Mouse (Mus musculus): ENCODE data around the gene Plpp3. TPM values are rescaled to one million over a fixed set of nuclear protein-coding genes. Genes with fewer than 3 reads are reported as not detected.

The Plpp3 gene
- polyA plus RNA-seq, 1 experiment from 2014 or later = 62.4 TPM

DNA sequence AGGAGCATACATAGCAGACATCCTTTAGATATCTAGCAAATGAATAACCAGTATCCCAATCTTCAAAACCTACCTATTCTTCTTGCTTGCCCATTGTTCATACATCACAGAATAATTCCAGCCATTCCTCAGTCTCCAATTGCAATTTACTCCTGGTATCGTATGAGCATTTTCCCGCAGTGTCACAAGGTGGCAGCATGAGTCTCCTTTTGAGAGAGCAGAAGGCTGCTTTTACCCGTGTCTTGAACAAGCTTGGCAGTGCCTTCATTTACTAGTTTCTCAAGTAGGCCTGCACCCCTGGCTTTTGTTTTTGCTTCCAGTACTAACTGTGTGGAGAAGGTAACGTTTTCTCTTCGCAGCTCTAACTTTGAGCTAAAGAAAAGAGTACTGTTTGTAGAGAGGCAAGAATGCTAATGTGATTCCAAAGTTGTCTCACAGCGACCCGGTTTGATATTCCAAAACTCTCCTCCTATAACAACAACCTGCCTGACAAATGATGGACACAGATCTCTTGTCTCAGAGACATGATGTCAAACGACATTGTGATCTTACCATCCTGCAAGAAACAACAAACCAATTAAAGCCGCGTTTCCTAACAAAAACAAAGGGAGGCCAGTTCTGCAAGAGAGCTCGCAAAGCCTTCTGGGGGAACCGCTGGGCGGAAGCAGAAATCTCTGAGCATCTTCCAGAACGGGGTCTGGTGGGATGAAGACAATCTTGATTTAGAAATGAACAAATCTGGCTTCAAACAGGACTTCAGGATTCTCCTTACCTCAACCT, 5.0 kb upstream of the Plpp3 start:
- H3K9ac ChIP-seq (replicated peaks; ENCODE audit: low read length) = no peak overlapping the region
- 41% methylated on average over 14 of the region's 14 CpGs for WGBS
- H3K36me3 ChIP-seq (ENCODE audit: control insufficient read depth, insufficient read depth, low read length) = no peaks in the 10 kb centered on the region
- H3K4me2 ChIP-seq (ENCODE audit: low read length) = no peak overlapping the region
- H3K9me3 ChIP-seq (ENCODE audit: control insufficient read depth, low read length) = no peaks in the 10 kb centered on the region
- DNase-seq (peak; percentile 93), ATAC-seq (ENCODE audit: low FRiP score, low TSS enrichment) (no peak; the same call in 1 of the 2 replicates)
- H3K27ac ChIP-seq (replicated peaks; ENCODE audit: low read depth, low read length) = no peak overlapping the region
- H3K4me1 ChIP-seq (ENCODE audit: control insufficient read depth, insufficient read depth, low read length) = no peaks in the 10 kb centered on the region
- H3K4me3 ChIP-seq (replicated peaks; ENCODE audit: low read depth, low read length) = no peak overlapping the region
- H3K27me3 ChIP-seq (ENCODE audit: control insufficient read depth, insufficient read depth, low read length) = no peaks in the 10 kb centered on the region

DNA sequence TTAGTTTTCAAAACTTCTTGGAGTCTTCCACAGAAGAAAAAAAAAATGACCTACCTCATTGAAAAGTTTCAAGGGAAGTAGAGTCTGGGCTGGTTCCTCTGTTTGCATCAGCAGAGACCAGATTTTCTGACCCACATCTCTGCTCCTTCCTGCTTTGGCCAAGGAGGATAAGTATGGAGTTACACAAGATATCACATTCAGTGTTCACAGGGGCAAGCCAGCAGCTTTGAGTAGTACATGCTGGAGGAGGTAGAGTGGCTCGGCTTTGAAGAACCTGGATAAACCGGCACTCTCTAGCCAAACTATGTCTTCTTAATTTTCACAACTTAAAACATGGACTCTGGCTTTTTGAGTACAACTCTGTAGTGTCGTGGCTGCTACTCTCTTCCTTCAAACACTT, 3.9 kb upstream of the Plpp3 start:
- Histone ChIP-seq H3K36me3 (ENCODE audit: control insufficient read depth, insufficient read depth, low read length) (no peaks in the 10 kb centered on the region), H3K4me2 (ENCODE audit: low read length) (no peak overlapping the region), H3K9ac (replicated peaks; ENCODE audit: low read length) (no peak overlapping the region), H3K27me3 (ENCODE audit: control insufficient read depth, insufficient read depth, low read length) (no peaks in the 10 kb centered on the region), H3K4me1 (ENCODE audit: control insufficient read depth, insufficient read depth, low read length) (no peaks in the 10 kb centered on the region), H3K27ac (replicated peaks; ENCODE audit: low read depth, low read length) (no peak overlapping the region), H3K9me3 (ENCODE audit: control insufficient read depth, low read length) (no peaks in the 10 kb centered on the region), H3K4me3 (replicated peaks; ENCODE audit: low read depth, low read length) (no peak overlapping the region)
- DNase-seq (no peak), ATAC-seq (ENCODE audit: low FRiP score, low TSS enrichment) (no peak)
- WGBS = 89% methylated on average over 3 of the region's 3 CpGs

DNA sequence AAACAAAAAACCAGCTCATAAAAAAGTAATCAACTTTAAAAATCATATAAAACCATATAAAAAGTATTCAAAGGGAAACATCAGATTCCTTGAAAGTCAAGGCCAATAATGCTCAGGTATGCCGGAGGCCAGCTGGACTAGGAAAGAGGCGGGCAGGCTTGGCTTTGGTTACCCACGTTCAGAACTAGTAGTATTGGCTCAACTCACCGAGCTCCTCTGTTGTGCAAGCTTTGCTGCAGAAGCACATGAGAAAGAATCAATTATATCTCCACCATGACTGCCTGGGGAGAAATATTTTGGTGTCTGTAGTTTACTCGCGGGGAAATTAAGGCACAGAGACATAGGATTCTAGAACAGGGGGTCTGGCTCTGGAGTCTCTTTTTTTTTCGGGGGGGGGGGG, 866 bp upstream of the Plpp3 start:
- Histone ChIP-seq H3K9me3 (ENCODE audit: control insufficient read depth, low read length) (no peaks in the 10 kb centered on the region), H3K4me2 (ENCODE audit: low read length) (no peak overlapping the region), H3K27me3 (ENCODE audit: control insufficient read depth, insufficient read depth, low read length) (no peaks in the 10 kb centered on the region), H3K27ac (replicated peaks; ENCODE audit: low read depth, low read length) (no peak overlapping the region), H3K36me3 (ENCODE audit: control insufficient read depth, insufficient read depth, low read length) (no peaks in the 10 kb centered on the region), H3K4me3 (replicated peaks; ENCODE audit: low read depth, low read length) (no peak overlapping the region), H3K4me1 (ENCODE audit: control insufficient read depth, insufficient read depth, low read length) (peaks cover 12% of the 10 kb centered on the region; the same call in 1 of the 2 replicates), H3K9ac (replicated peaks; ENCODE audit: low read length) (no peak overlapping the region)
- no peak for ATAC-seq (ENCODE audit: low FRiP score, low TSS enrichment)
- 79% methylated on average over 7 of the region's 7 CpGs for WGBS
- DNase-seq = no peak

DNA sequence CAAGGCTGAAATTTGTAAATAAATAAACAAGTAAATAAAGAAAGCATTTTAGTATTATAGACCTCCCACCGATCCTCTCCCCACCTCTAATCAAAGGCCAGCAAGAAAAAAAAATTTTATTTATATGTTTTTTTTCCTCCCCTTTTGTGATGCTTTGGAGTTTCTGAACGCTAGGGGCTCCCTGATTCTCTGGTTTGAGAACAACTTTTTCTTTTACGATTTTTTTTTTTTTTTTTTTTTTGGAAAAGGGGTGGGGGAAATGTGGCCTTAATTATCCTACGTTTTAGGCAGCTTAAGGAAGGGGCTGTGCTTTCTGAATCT, 232 bp upstream of the Plpp3 start:
- Histone ChIP-seq H3K9ac (replicated peaks; ENCODE audit: low read length) (peak overlapping the region; percentile 83), H3K4me1 (ENCODE audit: control insufficient read depth, insufficient read depth, low read length) (peaks cover 16% of the 10 kb centered on the region; the same call in 1 of the 2 replicates), H3K27ac (replicated peaks; ENCODE audit: low read depth, low read length) (peak overlapping the region; percentile 83), H3K9me3 (ENCODE audit: control insufficient read depth, low read length) (no peaks in the 10 kb centered on the region), H3K36me3 (ENCODE audit: control insufficient read depth, insufficient read depth, low read length) (no peaks in the 10 kb centered on the region), H3K4me2 (ENCODE audit: low read length) (peak overlapping the region; percentile 81), H3K27me3 (ENCODE audit: control insufficient read depth, insufficient read depth, low read length) (no peaks in the 10 kb centered on the region), H3K4me3 (replicated peaks; ENCODE audit: low read depth, low read length) (peak overlapping the region; percentile 75)
- WGBS = under 1% methylated on average over 4 of the region's 4 CpGs
- DNase-seq = no peak
- ATAC-seq (ENCODE audit: low FRiP score, low TSS enrichment) = no peak

DNA sequence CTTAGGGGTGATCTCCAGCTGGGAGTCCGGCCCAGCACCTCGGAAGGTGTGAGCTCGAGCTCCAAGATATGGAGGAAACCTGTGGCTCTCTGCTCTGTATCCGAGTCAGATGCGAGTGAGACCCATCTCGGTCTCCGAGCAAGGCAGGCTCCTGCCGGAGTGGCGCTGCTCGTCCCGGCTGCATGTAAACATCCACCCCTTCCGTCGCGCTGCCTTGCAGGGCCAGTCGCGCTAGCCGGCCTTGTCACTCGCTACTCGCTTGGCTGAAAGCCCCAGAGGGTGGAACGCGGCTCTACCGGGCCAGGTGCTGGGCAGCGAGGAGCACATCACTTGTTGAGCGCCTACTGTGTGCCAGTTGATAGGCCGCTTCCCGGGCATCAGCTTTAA, 1.0 kb downstream of the Plpp3 start:
- WGBS = 0% methylated on average over 26 of the region's 26 CpGs

DNA sequence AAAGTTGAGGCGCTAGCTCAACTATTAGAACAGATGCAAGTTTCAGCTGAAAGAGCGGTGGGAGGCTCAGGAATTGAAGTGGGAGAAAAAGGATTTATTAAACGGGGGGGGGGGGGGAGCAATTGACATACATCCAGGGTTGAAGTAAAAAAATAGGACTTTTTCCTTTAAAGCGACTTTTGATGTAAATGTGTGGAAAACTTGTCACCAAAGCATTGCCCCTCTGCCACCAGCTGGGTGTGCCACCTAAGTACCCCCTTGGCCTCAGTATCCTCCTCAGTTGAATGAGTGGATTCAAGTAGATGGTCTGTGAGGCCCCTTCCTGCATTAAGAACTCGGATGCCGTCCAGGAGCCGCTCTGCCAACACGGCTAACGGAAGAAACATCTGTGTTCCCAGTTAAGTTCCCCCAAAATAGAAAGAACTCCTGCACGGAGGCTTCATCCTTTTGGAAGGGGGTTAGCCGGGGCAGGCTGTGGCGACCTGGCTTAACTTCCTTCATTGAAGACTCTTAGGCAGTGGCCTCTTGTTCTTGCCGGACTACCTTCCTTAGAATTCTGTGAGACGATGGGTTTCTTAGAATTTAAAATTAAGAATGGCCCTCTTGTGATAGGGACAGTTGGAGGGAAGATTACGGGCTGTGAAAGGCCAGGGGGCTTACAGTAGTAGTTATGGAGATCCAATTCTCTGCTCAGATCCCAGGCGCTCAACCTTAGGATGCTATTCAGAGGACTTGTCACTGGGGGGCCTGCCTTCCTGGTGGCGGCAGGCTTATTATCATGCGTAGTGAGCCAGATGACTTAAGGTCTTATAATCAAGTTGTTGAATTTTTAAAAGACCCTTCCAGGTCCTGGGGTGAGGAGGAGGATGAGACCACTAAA, 1.7 kb downstream of the Plpp3 start:
- Histone ChIP-seq H3K4me3 (replicated peaks; ENCODE audit: low read depth, low read length) (peak overlapping the region; percentile 75), H3K9me3 (ENCODE audit: control insufficient read depth, low read length) (no peaks in the 10 kb centered on the region), H3K27me3 (ENCODE audit: control insufficient read depth, insufficient read depth, low read length) (no peaks in the 10 kb centered on the region), H3K4me1 (ENCODE audit: control insufficient read depth, insufficient read depth, low read length) (peaks cover 19% of the 10 kb centered on the region; the same call in 1 of the 2 replicates), H3K27ac (replicated peaks; ENCODE audit: low read depth, low read length) (peak overlapping the region; percentile 83), H3K9ac (replicated peaks; ENCODE audit: low read length) (peak overlapping the region; percentile 83), H3K4me2 (ENCODE audit: low read length) (peak overlapping the region; percentile 81), H3K36me3 (ENCODE audit: control insufficient read depth, insufficient read depth, low read length) (no peaks in the 10 kb centered on the region)
- no peak for ATAC-seq (ENCODE audit: low FRiP score, low TSS enrichment)
- peak; percentile 73 for DNase-seq
- 1% methylated on average over 18 of the region's 18 CpGs for WGBS

More for the DNA sequence above, 1.0 kb downstream of the Plpp3 start:
- Histone ChIP-seq H3K27me3 (ENCODE audit: control insufficient read depth, insufficient read depth, low read length) (no peaks in the 10 kb centered on the region), H3K4me2 (ENCODE audit: low read length) (peak overlapping the region; percentile 81), H3K27ac (replicated peaks; ENCODE audit: low read depth, low read length) (peak overlapping the region; percentile 83), H3K4me3 (replicated peaks; ENCODE audit: low read depth, low read length) (peak overlapping the region; percentile 75), H3K9ac (replicated peaks; ENCODE audit: low read length) (peak overlapping the region; percentile 83), H3K9me3 (ENCODE audit: control insufficient read depth, low read length) (no peaks in the 10 kb centered on the region), H3K36me3 (ENCODE audit: control insufficient read depth, insufficient read depth, low read length) (no peaks in the 10 kb centered on the region), H3K4me1 (ENCODE audit: control insufficient read depth, insufficient read depth, low read length) (peaks cover 19% of the 10 kb centered on the region; the same call in 1 of the 2 replicates)
- DNase-seq (peak; percentile 89), ATAC-seq (ENCODE audit: low FRiP score, low TSS enrichment) (peak; percentile 71)

DNA sequence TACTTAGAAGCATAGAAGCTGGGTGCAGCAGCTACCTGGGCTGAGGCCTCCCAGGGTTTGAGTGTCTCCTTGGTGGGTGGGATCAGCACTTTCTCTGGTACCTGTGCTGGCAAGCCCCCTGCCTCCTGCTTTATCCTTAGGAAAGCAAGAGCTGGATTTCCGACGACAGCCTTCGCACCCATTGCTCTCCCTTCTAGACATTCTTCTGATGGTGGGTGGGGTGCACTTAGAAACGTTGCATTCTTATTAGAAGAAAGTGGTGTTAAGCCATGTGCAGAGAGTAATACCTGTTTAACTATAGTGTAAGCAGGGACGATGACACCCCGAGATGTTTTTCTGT, 2.4 kb downstream of the Plpp3 start:
- no peak for DNase-seq
- Histone ChIP-seq H3K4me1 (ENCODE audit: control insufficient read depth, insufficient read depth, low read length) (peaks cover 19% of the 10 kb centered on the region; the same call in 1 of the 2 replicates), H3K4me3 (replicated peaks; ENCODE audit: low read depth, low read length) (peak overlapping the region; percentile 75), H3K36me3 (ENCODE audit: control insufficient read depth, insufficient read depth, low read length) (no peaks in the 10 kb centered on the region), H3K9me3 (ENCODE audit: control insufficient read depth, low read length) (no peaks in the 10 kb centered on the region), H3K9ac (replicated peaks; ENCODE audit: low read length) (peak overlapping the region; percentile 83), H3K27me3 (ENCODE audit: control insufficient read depth, insufficient read depth, low read length) (no peaks in the 10 kb centered on the region), H3K27ac (replicated peaks; ENCODE audit: low read depth, low read length) (no peak overlapping the region), H3K4me2 (ENCODE audit: low read length) (peak overlapping the region; percentile 81)
- WGBS = 15% methylated on average over 6 of the region's 6 CpGs
- no peak for ATAC-seq (ENCODE audit: low FRiP score, low TSS enrichment)

DNA sequence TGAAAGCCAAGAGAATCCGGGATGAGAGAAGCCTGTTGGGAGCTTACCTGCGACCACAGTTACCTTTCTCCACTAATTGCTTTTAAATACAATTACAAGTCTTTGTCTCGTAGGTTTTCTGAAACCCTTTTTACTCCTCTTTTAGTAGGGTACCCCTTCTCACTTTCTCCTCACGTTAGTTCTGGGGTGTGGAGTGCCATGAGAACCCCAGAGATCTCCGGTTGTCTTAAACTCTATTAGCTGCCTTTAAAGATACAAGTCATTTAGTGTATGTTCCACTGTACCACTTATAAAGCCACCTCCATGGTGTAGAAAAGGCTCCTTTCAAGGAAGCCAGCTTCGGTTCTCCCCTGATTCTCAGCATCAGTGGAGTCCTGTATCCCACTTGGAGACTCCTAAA, 3.3 kb downstream of the Plpp3 start:
- Histone ChIP-seq H3K4me2 (ENCODE audit: low read length) (peak overlapping the region; percentile 81), H3K4me3 (replicated peaks; ENCODE audit: low read depth, low read length) (peak overlapping the region; percentile 75), H3K4me1 (ENCODE audit: control insufficient read depth, insufficient read depth, low read length) (peaks cover 19% of the 10 kb centered on the region; the same call in 1 of the 2 replicates), H3K36me3 (ENCODE audit: control insufficient read depth, insufficient read depth, low read length) (no peaks in the 10 kb centered on the region), H3K9me3 (ENCODE audit: control insufficient read depth, low read length) (no peaks in the 10 kb centered on the region), H3K27me3 (ENCODE audit: control insufficient read depth, insufficient read depth, low read length) (no peaks in the 10 kb centered on the region), H3K9ac (replicated peaks; ENCODE audit: low read length) (no peak overlapping the region; the same call in 1 of the 2 replicates), H3K27ac (replicated peaks; ENCODE audit: low read depth, low read length) (no peak overlapping the region)
- no peak for DNase-seq
- no peak for ATAC-seq (ENCODE audit: low FRiP score, low TSS enrichment)
- WGBS = 75% methylated on average over 6 of the region's 6 CpGs

Data from midbrain, embryonic 14.5 days (tissue).